ENCODE assay signal across 8 mouse cellular contexts in the genomic region with DNA sequence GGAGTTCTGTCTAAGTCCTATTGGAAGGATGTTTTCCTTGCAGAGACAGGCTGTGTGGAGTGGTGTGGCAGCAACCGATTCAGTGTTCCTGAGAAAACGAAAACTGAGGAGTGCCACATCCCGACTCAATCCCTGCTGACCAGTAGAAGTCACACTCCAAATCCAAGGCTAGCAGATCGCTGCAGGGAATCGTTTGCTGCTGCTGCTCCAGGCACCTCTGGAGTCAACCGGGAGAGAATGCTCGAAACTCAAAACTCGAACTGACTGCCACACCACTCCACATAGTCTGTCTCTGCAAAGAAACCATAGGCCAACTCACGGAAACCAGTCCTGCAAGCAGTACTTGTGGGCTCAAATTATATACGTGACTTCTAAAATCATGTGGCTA. TPM values are rescaled to one million over a fixed set of nuclear protein-coding genes. Genes with fewer than 3 reads are reported as not detected.
A peak's percentile ranks its signal among the peaks of the same experiment; 100 is the strongest.
DNase-seq lines count a peak whose midpoint lies in the region; ATAC-seq and TF ChIP-seq lines count a peak whose summit lies in the region.

No protein-coding gene starts in this region.

- ATAC-seq in forebrain, embryonic 13.5 days: peak; percentile 6; the same call in 1 of the 2 replicates
- ATAC-seq in midbrain, embryonic 14.5 days (ENCODE audit: low FRiP score, low TSS enrichment): 0 out of 2 replicates have a peak, but pooled peaks have one; percentile 4

- no peak for TF ChIP-seq POLR2A in bone marrow, adult 2 months (IDR thresholded peaks at IDR 0.05; ENCODE audit: borderline replicate concordance, control insufficient read depth, low read depth, low read length)

- H3K9ac ChIP-seq in forebrain, embryonic 13.5 days: peak overlapping the region; percentile 78
- peak overlapping the region; percentile 78 for H3K9ac ChIP-seq in midbrain, embryonic 14.5 days (replicated peaks; ENCODE audit: low read length)

- H3K9me3 ChIP-seq in forebrain, embryonic 13.5 days (replicated peaks): peaks cover 6% of the 10 kb centered on the region
- H3K9me3 ChIP-seq in midbrain, embryonic 14.5 days (ENCODE audit: control insufficient read depth, low read length): 0 out of 2 replicates have a peak, but pooled peaks cover 3% of the 10 kb centered on the region

- WGBS in bone marrow, adult 2 months: 16% methylated on average over 10 of the region's 10 CpGs
- WGBS in forebrain, embryonic 13.5 days: 30% methylated on average over 10 of the region's 10 CpGs
- 23% methylated on average over 10 of the region's 10 CpGs for WGBS in midbrain, embryonic 14.5 days

- H3K27me3 ChIP-seq in forebrain, embryonic 13.5 days: no peaks in the 10 kb centered on the region
- no peaks in the 10 kb centered on the region for H3K27me3 ChIP-seq in midbrain, embryonic 14.5 days (ENCODE audit: control insufficient read depth, insufficient read depth, low read length)

- peak; percentile 8 for DNase-seq in kidney, adult 11 months
- DNase-seq in kidney, postnatal 25 days: no peak
- peak; percentile 21 to 45 for DNase-seq in kidney, postnatal 4 days
- no peak for DNase-seq in midbrain, embryonic 14.5 days
- no peak for DNase-seq in right cerebral cortex, adult 2 months (ENCODE audit: low spot score in 2 of 2)
- DNase-seq in retina, embryonic 14.5 days (ENCODE audit: low spot score): no peak

- peak overlapping the region; percentile 84 for H3K4me2 ChIP-seq in forebrain, embryonic 13.5 days
- peak overlapping the region; percentile 93 for H3K4me2 ChIP-seq in midbrain, embryonic 14.5 days (ENCODE audit: low read length)

- no peak for TF ChIP-seq CTCF in bone marrow, adult 2 months (IDR thresholded peaks at IDR 0.05; ENCODE audit: control insufficient read depth, insufficient read depth, low read length)

- peaks cover under 1% of the 10 kb centered on the region for H3K4me1 ChIP-seq in bone marrow, adult 2 months (ENCODE audit: control insufficient read depth, insufficient read depth, low read length)
- H3K4me1 ChIP-seq in forebrain, embryonic 13.5 days: peaks cover 21% of the 10 kb centered on the region
- H3K4me1 ChIP-seq in midbrain, embryonic 14.5 days (ENCODE audit: control insufficient read depth, insufficient read depth, low read length): peaks cover 13% of the 10 kb centered on the region

- H3K36me3 ChIP-seq in forebrain, embryonic 13.5 days (ENCODE audit: poor library complexity, severe bottlenecking): no peaks in the 10 kb centered on the region
- H3K36me3 ChIP-seq in midbrain, embryonic 14.5 days (ENCODE audit: control insufficient read depth, insufficient read depth, low read length): no peaks in the 10 kb centered on the region

- peak overlapping the region; percentile 74 for H3K4me3 ChIP-seq in bone marrow, adult 2 months (replicated peaks; ENCODE audit: control insufficient read depth, low read depth, low read length)
- H3K4me3 ChIP-seq in forebrain, embryonic 13.5 days: peak overlapping the region; percentile 61
- H3K4me3 ChIP-seq in midbrain, embryonic 14.5 days (replicated peaks; ENCODE audit: low read depth, low read length): peak overlapping the region; percentile 57

- H3K27ac ChIP-seq in bone marrow, adult 2 months (ENCODE audit: control insufficient read depth, insufficient read depth, low read depth, low read length, poor library complexity): no peak overlapping the region; the same call in 1 of the 2 replicates
- H3K27ac ChIP-seq in forebrain, embryonic 13.5 days: peak overlapping the region; percentile 96; the same call in 1 of the 2 replicates
- peak overlapping the region; percentile 98 for H3K27ac ChIP-seq in midbrain, embryonic 14.5 days (replicated peaks; ENCODE audit: low read depth, low read length)

RNA-seq across cellular contexts. Expression of a gene that starts 0.4 kb away (rescaled TPM):
- polyA plus RNA-seq in bone marrow, adult 2 months (2011; ENCODE audit: insufficient read depth, insufficient read length, low replicate concordance, missing spikeins): 1.5 and 2.5 TPM in 2 replicates
- polyA plus RNA-seq in forebrain, embryonic 13.5 days (2015; fragmentation: Nextera tagmentation; extraction: Ambion mirVana): 8.4 TPM in 2 replicates
- 3.8 and 5.5 TPM in 2 replicates for polyA plus RNA-seq in midbrain, embryonic 14.5 days (2014; fragmentation: Nextera tagmentation; extraction: Ambion mirVana)

RNA-seq across cellular contexts. Expression of a gene that starts 47.3 kb away (rescaled TPM):
- 42.7 and 49.6 TPM in 2 replicates for polyA plus RNA-seq in bone marrow, adult 2 months (2011; ENCODE audit: insufficient read depth, insufficient read length, low replicate concordance, missing spikeins)
- 137 TPM in 2 replicates for polyA plus RNA-seq in forebrain, embryonic 13.5 days (2015; fragmentation: Nextera tagmentation; extraction: Ambion mirVana)
- 93.9 and 101 TPM in 2 replicates for polyA plus RNA-seq in midbrain, embryonic 14.5 days (2014; fragmentation: Nextera tagmentation; extraction: Ambion mirVana)

Comparison
In these comparisons a context has a peak if more than half of its experiments do, and no peak if none do; other contexts are left out.
1. DNase-seq: peak in kidney, adult 11 months (single experiment) and kidney, postnatal 4 days (2 of 2); none in kidney, postnatal 25 days (0 of 2), midbrain, embryonic 14.5 days (single experiment), right cerebral cortex, adult 2 months (0 of 2) and retina, embryonic 14.5 days (single experiment).
2. Peak in every context shown above with its lines, with median percentiles within 50 percentile points of each other: H3K4me3 ChIP-seq.